Comparison of ENCODE assay signal across 17 mouse cellular contexts in the genomic region with DNA sequence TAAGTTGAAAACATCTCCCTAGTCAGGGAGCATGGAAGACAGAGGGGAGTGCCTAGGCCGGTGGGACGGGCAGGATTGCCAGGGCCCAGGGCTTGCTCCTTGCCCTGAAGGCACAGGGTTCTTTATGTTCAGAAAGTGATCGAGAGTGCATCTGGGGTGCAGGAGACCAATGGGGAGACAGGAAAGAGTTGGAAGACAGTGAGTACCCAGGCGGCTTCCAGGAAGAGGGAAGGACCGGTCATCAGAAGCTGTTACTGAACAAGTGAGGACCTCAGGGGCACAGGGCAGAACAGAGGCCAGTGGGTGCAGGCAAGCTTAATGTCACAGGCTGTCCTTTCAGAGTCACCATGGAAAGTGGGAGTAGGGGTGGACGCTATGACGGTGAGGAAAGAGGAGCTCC. TPM values are rescaled to one million over a fixed set of nuclear protein-coding genes. Genes with fewer than 3 reads are reported as not detected.
DNase-seq lines count a peak whose midpoint lies in the region; ATAC-seq and TF ChIP-seq lines count a peak whose summit lies in the region.
"Had no signal": no experiment of that assay in that cellular context is flagged by ENCODE, and none has a peak within 500 bp of the region (broad histone marks: within the 10 kb centered on the region; RNA-seq: fewer than 3 reads in every experiment).

No protein-coding gene starts in this region.

- TF ChIP-seq CTCF in kidney, adult 2 months (conservative IDR thresholded peaks at IDR 0.05; ENCODE audit: insufficient read depth, insufficient read length, low read depth, low read length) = no peak

- no peak overlapping the region for H3K9ac ChIP-seq in midbrain, embryonic 11.5 days (ENCODE audit: low read length)
- H3K9ac ChIP-seq in midbrain, embryonic 13.5 days (replicated peaks) = no peak overlapping the region
- H3K9ac ChIP-seq in kidney, embryonic 15.5 days = no peak overlapping the region
- H3K9ac ChIP-seq: embryonic facial prominence, embryonic 15.5 days; forebrain, embryonic 15.5 days; intestine, embryonic 15.5 days; limb, embryonic 15.5 days had no signal

- DNase-seq in kidney, adult 2 months = peak; percentile 59
- DNase-seq in kidney, postnatal 10 days = no peak
- no peak for DNase-seq in midbrain, embryonic 11.5 days (ENCODE audit: low spot score, missing footprints)
- DNase-seq in kidney, adult 9 months = peak; percentile 51
- no peak for DNase-seq in thymus, postnatal 10 days (ENCODE audit: low spot score in 2 of 2)
- no peak for DNase-seq in adipocyte (ENCODE audit: low spot score)

- peaks cover 19% of the 10 kb centered on the region for H3K4me1 ChIP-seq in kidney, adult 2 months (ENCODE audit: control insufficient read depth, insufficient read depth, low read length)
- H3K4me1 ChIP-seq in midbrain, embryonic 11.5 days (ENCODE audit: control insufficient read depth, insufficient read depth, low read length) = no peaks in the 10 kb centered on the region
- H3K4me1 ChIP-seq in midbrain, embryonic 13.5 days (replicated peaks) = no peaks in the 10 kb centered on the region
- peaks cover 24% of the 10 kb centered on the region for H3K4me1 ChIP-seq in kidney, embryonic 15.5 days
- H3K4me1 ChIP-seq: forebrain, embryonic 15.5 days; intestine, embryonic 15.5 days had no signal

- no peaks in the 10 kb centered on the region for H3K27me3 ChIP-seq in kidney, adult 2 months (replicated peaks; ENCODE audit: control insufficient read depth, insufficient read depth, low read length)
- H3K27me3 ChIP-seq in midbrain, embryonic 11.5 days (ENCODE audit: control insufficient read depth, insufficient read depth, low read length) = no peaks in the 10 kb centered on the region
- H3K27me3 ChIP-seq in midbrain, embryonic 13.5 days = no peaks in the 10 kb centered on the region
- no peaks in the 10 kb centered on the region for H3K27me3 ChIP-seq in kidney, embryonic 15.5 days
- H3K27me3 ChIP-seq: embryonic facial prominence, embryonic 15.5 days; forebrain, embryonic 15.5 days; intestine, embryonic 15.5 days; limb, embryonic 15.5 days had no signal

- H3K27ac ChIP-seq in kidney, adult 2 months (ENCODE audit: insufficient read depth, low read depth, low read length) = peak overlapping the region; percentile 98
- no peak overlapping the region for H3K27ac ChIP-seq in midbrain, embryonic 11.5 days (ENCODE audit: low read depth, low read length)
- no peak overlapping the region for H3K27ac ChIP-seq in midbrain, embryonic 13.5 days
- peak overlapping the region; percentile 72 for H3K27ac ChIP-seq in kidney, embryonic 15.5 days
- H3K27ac ChIP-seq: embryonic facial prominence, embryonic 15.5 days; forebrain, embryonic 15.5 days; limb, embryonic 15.5 days had no signal

- H3K4me2 ChIP-seq in midbrain, embryonic 11.5 days = no peak overlapping the region
- H3K4me2 ChIP-seq in midbrain, embryonic 13.5 days (replicated peaks) = no peak overlapping the region
- H3K4me2 ChIP-seq in kidney, embryonic 15.5 days = no peak overlapping the region
- H3K4me2 ChIP-seq: embryonic facial prominence, embryonic 15.5 days; forebrain, embryonic 15.5 days; intestine, embryonic 15.5 days; limb, embryonic 15.5 days had no signal

- TF ChIP-seq POLR2A in kidney, adult 2 months (IDR thresholded peaks at IDR 0.05; ENCODE audit: low read depth, low read length) = no peak

- WGBS in kidney, adult 2 months = 65% methylated on average over 7 of the region's 7 CpGs
- WGBS in midbrain, embryonic 11.5 days = 93% methylated on average over 7 of the region's 7 CpGs
- WGBS in midbrain, embryonic 13.5 days = 88% methylated on average over 7 of the region's 7 CpGs
- 86% methylated on average over 7 of the region's 7 CpGs for WGBS in kidney, embryonic 15.5 days

- no peaks in the 10 kb centered on the region for H3K9me3 ChIP-seq in midbrain, embryonic 11.5 days (ENCODE audit: control insufficient read depth, low read length)
- no peaks in the 10 kb centered on the region for H3K9me3 ChIP-seq in midbrain, embryonic 13.5 days
- no peaks in the 10 kb centered on the region for H3K9me3 ChIP-seq in kidney, embryonic 15.5 days (replicated peaks)
- H3K9me3 ChIP-seq: embryonic facial prominence, embryonic 15.5 days; forebrain, embryonic 15.5 days; intestine, embryonic 15.5 days; limb, embryonic 15.5 days had no signal

- ATAC-seq in midbrain, embryonic 11.5 days (ENCODE audit: low FRiP score) = peak; percentile 10; the same call in 1 of the 2 replicates
- ATAC-seq in midbrain, embryonic 13.5 days = no peak
- ATAC-seq in kidney, embryonic 15.5 days (replicated peaks; ENCODE audit: low FRiP score) = no peak
- ATAC-seq: activated CD4-positive, CD25-positive, alpha-beta regulatory T cell, adult 4 months had no signal

- H3K36me3 ChIP-seq in kidney, adult 2 months (ENCODE audit: control insufficient read depth, insufficient read depth, low read length) = no peaks in the 10 kb centered on the region
- no peaks in the 10 kb centered on the region for H3K36me3 ChIP-seq in midbrain, embryonic 11.5 days (ENCODE audit: control insufficient read depth, insufficient read depth, low read length)
- H3K36me3 ChIP-seq in midbrain, embryonic 13.5 days = no peaks in the 10 kb centered on the region
- no peaks in the 10 kb centered on the region for H3K36me3 ChIP-seq in kidney, embryonic 15.5 days
- H3K36me3 ChIP-seq: embryonic facial prominence, embryonic 15.5 days; forebrain, embryonic 15.5 days; intestine, embryonic 15.5 days; limb, embryonic 15.5 days had no signal

- no peak overlapping the region for H3K4me3 ChIP-seq in kidney, adult 2 months (ENCODE audit: insufficient read depth, low read depth, low read length)
- no peak overlapping the region for H3K4me3 ChIP-seq in midbrain, embryonic 11.5 days (ENCODE audit: low read depth, low read length)
- no peak overlapping the region for H3K4me3 ChIP-seq in midbrain, embryonic 13.5 days (replicated peaks)
- no peak overlapping the region for H3K4me3 ChIP-seq in kidney, embryonic 15.5 days (replicated peaks)
- H3K4me3 ChIP-seq: embryonic facial prominence, embryonic 15.5 days; forebrain, embryonic 15.5 days; intestine, embryonic 15.5 days; limb, embryonic 15.5 days had no signal

RNA-seq across cellular contexts. Expression of a gene that starts 3.6 kb away (rescaled TPM):
- polyA plus RNA-seq in kidney, adult 2 months (2012; rRNA removed) = 2.7 and 3.9 TPM in 2 replicates
- not detected in 2 replicates for polyA plus RNA-seq in midbrain, embryonic 11.5 days (2014; fragmentation: Nextera tagmentation; extraction: Ambion mirVana)
- 1.4 TPM in 1 of 2 replicates, not detected in the other for polyA plus RNA-seq in midbrain, embryonic 13.5 days (2015; fragmentation: Nextera tagmentation; extraction: Ambion mirVana)
- 8.6 and 19.0 TPM in 2 replicates for polyA plus RNA-seq in kidney, embryonic 15.5 days (2015; fragmentation: Nextera tagmentation; extraction: Ambion mirVana)
- polyA plus RNA-seq: activated CD4-positive, CD25-positive, alpha-beta regulatory T cell, adult 4 months; C2C12; forebrain, embryonic 15.5 days; hindbrain, embryonic 16.5 days; midbrain, embryonic 14.5 days had no signal

RNA-seq across cellular contexts. Expression of a gene that starts 13.7 kb away (rescaled TPM):
- 187 and 263 TPM in 2 replicates for polyA plus RNA-seq in kidney, adult 2 months (2012; rRNA removed)
- not detected in 2 replicates for polyA plus RNA-seq in midbrain, embryonic 11.5 days (2014; fragmentation: Nextera tagmentation; extraction: Ambion mirVana)
- polyA plus RNA-seq in midbrain, embryonic 13.5 days (2015; fragmentation: Nextera tagmentation; extraction: Ambion mirVana) = 0.23 TPM in 1 of 2 replicates, not detected in the other
- 100.0 and 109 TPM in 2 replicates for polyA plus RNA-seq in kidney, embryonic 15.5 days (2015; fragmentation: Nextera tagmentation; extraction: Ambion mirVana)
- polyA plus RNA-seq: activated CD4-positive, CD25-positive, alpha-beta regulatory T cell, adult 4 months; C2C12; embryonic facial prominence, embryonic 15.5 days; forebrain, embryonic 15.5 days; hindbrain, embryonic 16.5 days; lung, postnatal 0 days; midbrain, embryonic 14.5 days had no signal

RNA-seq across cellular contexts. Expression of a gene that starts 55.6 kb away (rescaled TPM):
- polyA plus RNA-seq in kidney, adult 2 months (2012; rRNA removed) = 23.1 and 31.7 TPM in 2 replicates
- polyA plus RNA-seq in midbrain, embryonic 11.5 days (2014; fragmentation: Nextera tagmentation; extraction: Ambion mirVana) = 1.9 and 2.3 TPM in 2 replicates
- polyA plus RNA-seq in midbrain, embryonic 13.5 days (2015; fragmentation: Nextera tagmentation; extraction: Ambion mirVana) = 1.3 and 2.1 TPM in 2 replicates
- polyA plus RNA-seq in kidney, embryonic 15.5 days (2015; fragmentation: Nextera tagmentation; extraction: Ambion mirVana) = 7.3 and 9.4 TPM in 2 replicates

Comparison
In these comparisons a context has a peak if more than half of its experiments do, and no peak if none do; other contexts are left out.
1. DNase-seq: peak in kidney, adult 2 months (single experiment) and kidney, adult 9 months (single experiment); none in kidney, postnatal 10 days (single experiment), midbrain, embryonic 11.5 days (single experiment), thymus, postnatal 10 days (0 of 2) and adipocyte (single experiment).
2. H3K27ac ChIP-seq: peak in kidney, adult 2 months (single experiment) and kidney, embryonic 15.5 days (single experiment); none in midbrain, embryonic 11.5 days (single experiment) and midbrain, embryonic 13.5 days (single experiment).
3. RNA of a gene that starts 13.7 kb away (polyA plus RNA-seq): 187 to 263 TPM in kidney, adult 2 months and 100.0 to 109 TPM in kidney, embryonic 15.5 days; not detected in midbrain, embryonic 11.5 days and 0.23 TPM in midbrain, embryonic 13.5 days; every median in the first group is over 10 times any median in the second.